Mouse (Mus musculus) mesoderm, embryonic 11.5 days (tissue): ENCODE results near the gene Aatk.

Experiments
- DNase-seq: peaks from one replicate; pipeline ENCODE4 v3.0.0-alpha.2; 2012; ENCODE audit warnings: low read depth, low spot score

Aatk gene

DNA sequence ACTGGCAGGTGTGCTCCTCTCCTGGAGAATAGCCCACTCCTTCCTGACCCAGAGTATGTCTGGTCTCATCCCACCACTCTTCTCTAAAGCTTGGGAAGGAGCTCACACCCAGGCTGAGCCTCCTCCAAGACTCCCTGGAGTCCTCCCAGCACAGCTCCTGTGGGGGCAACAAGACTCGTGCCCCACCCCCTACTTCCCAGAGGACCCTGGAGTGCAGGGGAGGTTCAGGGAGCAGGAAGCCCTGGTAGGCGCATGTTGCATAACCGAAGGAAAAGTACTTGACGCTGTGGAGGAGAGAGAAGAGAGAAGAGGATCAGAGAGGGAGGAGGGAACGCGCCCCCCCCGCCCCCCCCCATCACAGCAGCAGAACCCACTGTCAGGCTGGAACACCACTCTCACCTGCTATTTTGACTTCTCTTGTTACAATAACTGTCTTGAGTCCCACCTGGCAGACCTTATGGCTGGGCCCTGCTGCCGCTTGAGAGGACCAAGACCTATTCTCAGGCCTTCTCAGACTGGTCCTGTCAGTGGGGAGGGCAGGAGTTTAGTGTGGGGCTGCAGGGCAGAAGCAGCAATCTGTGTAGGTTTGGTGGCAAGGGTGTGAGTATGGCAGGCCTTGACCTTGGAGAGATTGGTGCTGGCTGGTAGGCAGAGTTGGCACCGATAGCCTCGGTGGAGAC lies 56.2 kb downstream of the Aatk start:
- no peak for DNase-seq

DNA sequence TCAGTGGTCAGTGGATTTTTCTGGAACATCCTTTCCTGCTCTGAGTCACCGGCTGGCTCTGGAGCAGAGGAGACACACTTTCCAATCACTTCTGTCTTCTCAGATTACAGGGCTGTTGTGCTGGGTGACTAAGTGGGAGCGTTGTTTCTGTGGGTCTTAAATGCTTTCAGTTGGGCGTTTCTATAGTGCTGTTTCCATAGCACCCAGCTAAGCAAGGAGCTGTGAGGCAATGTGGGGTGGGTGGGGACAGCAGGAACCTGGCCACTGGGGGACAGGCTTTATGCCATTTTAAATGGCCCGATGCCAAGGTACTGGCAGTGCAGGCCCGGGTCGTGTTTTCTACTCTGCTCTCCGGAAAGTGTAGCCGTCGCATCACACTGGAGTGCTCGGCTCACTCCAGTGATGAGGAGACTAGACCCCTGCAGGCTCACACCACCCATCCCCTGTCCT lies 57.8 kb downstream of the Aatk start:
- DNase-seq: peak; percentile 51

DNA sequence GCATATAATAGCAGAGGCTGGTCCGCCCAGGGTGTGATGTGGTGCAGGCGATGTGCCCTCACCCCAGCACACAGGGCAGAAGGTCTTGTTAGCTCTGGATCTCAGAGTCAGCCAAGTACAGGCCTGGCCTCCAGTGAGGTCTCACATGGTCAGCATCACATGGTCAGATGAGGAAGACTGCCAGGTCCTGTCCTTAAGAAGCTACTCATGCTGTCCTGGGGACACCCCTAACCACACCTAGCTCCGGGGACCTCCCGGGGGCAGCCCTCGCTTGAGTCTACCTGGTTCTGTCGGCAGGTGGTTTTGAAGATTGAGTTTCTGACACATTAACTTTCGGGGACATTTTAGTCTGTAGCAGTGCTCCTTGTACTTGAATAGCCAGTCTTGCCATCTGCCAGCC lies 58.6 kb downstream of the Aatk start:
- no peak for DNase-seq

DNA sequence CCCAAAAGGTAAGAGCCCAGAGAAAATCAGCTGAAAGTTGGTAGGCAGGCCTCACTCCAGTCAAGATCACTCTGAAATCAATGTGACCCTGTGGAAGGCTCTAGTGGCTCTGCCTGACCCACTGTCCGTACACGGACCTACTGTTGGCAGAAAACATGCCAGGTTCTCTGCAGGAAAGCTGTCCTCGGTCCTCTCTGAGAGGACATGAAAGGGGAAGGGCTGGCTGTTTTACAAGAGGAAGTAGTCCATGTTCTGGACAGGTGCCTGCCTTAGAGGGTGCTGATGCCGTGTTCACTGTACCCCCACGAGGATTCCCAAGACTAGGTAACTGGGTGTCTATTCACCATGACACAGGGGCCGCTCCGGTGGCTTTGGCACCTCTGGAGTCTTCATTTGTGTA lies 59.1 kb downstream of the Aatk start:
- DNase-seq: no peak

DNA sequence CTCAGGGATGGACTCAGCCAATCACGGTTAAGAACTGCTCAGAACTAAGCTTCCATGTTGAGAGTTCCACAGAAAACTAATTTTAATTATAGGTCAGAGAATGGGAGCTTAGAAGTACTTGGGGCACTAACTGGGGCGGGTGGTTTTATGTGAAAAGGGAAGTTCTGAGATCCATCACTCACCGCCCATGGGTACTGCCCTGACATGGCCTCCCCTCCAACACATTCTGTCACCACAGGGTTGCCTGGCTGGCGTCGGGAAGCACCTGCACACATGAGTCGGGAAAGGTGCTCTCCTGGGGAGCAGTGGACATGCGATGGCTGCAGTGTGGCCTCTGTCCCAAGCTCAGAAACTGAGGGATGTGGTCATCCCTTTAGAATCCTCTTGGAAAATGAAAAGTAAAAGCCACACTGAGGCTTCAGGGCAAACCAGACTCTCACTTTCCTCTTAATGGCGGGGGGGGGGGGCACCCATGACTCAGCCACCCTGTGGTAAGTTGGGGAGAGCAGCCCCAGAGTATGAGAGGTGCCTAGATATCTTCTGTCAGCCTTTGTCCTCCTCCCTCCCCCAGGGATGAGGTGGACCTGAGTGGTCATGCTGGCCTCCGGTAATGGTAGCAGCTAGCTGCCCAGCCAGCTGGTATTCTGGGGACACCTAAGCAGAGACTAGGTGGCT lies 60.1 kb downstream of the Aatk start:
- DNase-seq: no peak

DNA sequence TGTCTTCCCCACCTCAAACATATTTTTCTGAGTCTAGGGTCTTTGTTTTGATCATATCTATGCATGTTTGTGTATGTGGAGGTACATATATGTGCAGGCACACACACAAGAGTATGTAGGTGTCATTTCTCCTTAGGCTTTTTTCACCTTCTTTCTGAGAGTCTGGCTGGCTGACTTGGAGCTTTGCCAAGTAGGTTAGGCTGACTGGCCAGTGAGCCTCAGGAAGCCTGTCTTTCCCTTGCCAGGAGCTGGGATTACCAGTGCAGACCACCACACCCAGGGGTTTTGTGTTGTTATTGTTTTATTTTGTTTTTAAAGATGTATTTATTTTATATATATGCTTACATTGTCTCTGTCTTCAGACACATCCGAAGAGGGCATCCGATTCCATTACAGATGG lies 63.8 kb downstream of the Aatk start:
- no peak for DNase-seq

DNA sequence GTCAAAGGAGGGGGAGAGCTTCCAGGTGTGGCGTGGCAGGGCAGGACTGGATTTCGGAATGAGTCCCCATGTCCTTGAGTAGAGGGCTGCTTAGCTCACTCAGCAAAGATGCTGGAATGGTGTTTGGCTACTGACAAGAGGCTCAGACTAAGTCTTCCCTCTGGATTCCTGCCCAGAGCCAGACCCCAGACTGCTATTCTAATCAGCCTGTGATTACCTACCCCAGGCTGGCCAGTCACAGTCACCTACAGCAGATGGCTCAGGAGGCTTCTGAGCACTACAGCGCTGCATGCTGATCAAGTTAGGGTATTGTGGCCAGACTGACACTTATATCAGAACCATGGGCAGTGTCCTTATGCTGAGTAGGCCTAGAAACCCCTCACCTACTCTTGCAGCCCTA lies 64.7 kb downstream of the Aatk start:
- no peak for DNase-seq

DNA sequence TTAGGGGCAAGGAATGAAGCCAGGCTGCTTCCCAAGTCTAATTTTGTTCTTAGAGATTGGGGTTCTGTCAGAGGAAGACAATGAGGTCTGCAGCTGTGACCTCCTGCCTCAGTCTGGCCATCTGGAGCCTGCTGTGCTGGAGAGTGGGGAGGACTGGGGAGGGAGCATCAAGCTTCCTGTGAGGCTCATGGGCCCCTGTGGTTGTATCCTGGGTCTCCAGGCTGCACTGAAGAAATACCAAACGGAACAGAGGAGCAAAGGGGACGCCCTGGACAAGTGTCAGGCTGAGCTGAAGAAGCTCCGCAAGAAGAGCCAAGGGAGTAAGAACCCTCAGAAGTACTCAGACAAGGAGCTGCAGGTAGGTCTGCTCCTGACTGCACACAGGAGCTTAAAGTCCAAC lies 65.2 kb downstream of the Aatk start:
- DNase-seq: no peak

DNA sequence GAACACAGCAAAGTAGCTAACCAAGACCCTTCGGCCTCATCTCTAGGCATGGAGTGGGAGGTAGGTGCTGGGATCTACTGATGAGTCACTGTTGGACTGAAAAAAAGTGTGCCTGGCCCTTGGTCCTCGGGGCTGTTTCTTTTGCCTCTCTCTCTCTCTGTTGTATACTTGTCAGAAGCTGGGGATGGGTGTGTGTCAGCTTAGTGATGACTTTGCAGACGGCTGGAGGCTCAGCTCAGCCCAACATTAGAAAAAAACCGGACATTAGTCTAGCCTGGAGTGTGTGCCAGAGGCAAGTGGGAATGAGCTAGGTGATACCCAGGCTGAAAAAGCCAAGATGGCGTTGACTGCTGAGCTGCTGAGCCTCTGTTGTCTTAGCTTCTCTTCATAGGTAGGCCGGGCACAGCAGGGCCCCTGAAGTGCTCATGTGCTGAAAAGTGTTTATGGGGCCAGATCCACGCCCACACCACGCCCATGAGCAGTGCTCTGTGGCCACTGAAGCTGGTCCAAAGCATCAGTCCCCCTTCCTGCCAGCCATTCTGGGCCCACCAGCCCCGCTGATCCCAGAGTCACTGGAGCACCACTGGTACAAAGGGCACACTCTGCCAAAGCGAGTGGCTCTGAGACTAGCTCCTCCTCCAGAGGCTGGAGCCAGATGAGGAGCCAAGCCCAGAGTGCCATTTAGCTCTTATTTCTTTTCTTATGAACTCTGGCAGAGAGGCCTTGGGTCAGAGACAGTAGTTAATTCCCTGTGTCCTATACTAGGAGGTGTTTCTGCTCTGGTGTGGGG lies 67.2 kb downstream of the Aatk start:
- DNase-seq: no peak

DNA sequence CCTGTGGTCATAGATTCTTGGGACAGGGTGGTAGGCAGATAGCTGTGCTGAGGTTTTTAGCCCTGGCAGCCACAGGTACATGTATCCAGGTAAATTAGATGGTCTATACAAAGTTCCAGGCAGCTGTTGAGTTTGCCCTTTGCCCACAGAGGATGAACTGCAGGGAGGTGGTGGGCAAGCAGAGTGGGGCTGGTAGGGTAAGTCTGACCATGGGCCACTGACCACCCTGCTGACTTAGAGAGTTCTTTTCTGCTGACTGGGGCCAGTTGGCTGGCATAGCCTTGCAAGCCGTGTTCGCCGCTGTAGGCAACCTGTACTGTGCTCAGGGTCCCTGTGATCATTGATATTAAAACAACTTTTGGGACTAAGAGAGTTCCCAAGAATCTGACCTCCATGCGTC lies 68.3 kb downstream of the Aatk start:
- DNase-seq: no peak

DNA sequence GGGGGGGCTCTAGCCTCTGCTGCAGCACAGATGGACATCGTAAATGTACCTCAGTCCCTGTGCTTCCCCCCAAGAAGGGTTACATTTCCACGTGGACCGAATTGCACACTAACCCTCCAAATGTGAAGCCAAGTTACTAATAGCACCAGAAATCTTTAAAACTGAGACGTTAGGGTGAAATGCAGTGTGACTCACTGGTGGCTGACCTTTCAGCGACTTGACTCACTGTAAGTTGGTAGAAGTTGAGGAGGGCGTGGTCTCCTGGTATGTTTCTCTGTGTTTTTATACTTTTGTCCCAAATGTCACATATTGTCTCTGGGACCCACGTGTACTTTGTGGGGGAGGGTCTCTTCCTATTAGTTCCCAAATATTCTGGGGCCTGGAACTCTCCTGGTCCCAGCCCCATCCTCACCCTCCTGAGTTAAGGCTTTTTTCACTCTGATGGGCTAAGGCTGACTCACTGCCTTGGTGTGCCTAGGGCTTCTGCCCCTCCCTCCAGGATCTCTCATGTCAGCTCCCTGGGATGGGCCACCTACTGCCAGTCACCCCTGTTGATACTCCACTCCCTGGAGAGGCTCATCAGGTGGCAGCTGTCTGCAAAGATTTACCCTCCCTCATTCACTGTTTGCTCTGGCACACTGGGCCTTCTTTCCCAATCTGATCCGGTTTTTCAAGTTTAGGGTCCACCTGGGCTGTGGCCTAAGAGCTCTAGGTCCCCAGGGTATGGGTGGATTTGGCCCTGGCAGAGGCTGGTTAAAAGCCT lies 71.0 kb downstream of the Aatk start:
- no peak for DNase-seq

DNA sequence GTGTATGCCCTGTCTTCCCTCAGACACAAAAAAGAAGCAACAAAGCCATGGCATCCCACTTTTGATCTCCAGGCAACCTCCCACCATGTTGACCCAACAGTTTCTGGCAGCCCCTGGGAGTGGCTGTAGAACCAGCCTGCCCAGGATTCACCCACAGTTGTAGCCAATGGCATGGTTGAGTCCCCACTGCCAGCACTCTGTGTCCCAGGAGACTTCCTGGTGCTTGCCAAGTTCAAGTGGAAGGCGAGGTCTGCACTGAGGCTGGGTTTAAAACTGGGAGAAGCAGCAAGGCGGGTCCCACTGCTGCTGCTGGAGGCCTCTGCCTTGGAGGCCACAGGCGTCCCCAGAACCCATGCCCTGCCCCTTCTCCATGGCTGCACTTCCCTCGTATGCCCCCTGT lies 73.2 kb downstream of the Aatk start:
- DNase-seq: no peak

DNA sequence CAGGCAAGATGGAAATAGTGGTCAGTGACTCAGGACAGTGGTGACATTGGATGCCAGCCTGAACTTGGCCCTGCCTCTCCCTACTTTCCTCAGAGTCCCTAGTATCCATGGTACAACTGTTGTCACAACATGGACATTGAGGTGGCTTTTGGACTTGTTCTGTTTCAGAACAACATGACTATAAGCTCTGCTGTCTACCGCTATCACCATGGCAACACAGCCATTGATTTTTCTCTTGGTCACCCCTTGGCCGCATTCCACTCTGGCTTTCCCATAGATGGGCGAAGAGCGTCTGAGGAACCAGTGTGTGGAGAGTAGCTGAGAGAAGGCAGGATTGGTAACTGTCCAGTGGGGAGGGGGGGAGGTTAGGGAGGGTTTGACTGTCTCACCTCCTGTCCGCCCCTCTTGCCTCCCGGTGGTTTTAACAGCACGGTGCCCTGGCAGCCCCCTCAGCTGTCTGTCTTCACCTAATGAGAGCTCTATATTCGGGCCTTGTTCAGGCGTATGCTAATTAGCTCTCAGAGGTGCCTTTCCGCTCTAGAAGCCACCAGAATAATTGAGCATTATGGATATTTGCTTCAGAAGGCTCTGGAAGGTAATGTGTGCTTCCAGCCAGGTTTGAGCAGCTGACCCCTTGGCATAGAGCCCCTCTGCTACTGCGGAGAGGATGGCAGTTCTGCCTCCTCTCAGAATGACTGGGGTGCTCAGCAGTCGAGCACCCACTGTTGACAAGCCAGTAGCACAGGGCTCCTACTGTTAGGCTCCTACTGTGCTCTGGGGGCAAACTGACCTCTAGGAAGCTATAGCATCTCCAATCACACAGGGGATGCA lies 76.7 kb downstream of the Aatk start:
- peak; percentile 26 for DNase-seq

DNA sequence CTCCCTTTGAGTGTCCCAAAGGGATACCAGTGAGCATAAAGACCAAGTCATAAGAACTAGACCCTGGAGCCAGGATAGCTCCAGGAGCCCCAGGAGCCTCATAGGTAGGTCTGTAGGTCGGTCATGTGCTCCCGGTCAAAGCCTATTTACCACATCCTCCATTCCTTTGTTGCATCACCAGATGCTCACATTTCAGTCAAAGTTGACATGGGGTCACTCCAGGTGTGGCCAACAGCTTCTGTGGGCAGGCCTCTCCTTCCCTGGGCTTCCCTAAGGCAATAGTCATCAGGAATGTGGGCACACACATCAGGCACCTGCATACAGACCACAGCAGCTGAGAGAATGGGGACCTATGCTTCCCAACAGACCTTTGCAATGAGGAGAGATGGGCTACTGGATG lies 79.1 kb downstream of the Aatk start:
- no peak for DNase-seq

DNA sequence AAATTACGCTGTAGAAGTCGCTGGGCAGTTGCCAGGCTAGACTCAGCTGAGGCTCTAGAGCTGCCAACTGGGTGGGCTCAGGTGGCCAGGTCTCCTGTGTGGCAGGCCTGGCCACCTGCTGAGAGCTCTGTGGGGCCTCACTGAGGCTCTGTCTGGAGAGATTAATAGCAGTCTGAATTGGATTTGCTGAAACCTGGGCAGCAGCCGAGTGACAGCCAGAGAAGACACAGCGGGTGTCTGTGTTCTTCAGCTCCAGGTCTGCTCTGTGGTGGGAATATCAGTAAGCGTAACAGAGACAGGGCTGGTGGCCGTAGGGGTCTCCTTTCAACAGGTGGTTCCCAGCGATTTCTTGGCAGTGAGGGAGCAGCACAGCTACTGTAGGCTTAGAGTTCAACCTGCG lies 79.6 kb downstream of the Aatk start:
- no peak for DNase-seq

DNA sequence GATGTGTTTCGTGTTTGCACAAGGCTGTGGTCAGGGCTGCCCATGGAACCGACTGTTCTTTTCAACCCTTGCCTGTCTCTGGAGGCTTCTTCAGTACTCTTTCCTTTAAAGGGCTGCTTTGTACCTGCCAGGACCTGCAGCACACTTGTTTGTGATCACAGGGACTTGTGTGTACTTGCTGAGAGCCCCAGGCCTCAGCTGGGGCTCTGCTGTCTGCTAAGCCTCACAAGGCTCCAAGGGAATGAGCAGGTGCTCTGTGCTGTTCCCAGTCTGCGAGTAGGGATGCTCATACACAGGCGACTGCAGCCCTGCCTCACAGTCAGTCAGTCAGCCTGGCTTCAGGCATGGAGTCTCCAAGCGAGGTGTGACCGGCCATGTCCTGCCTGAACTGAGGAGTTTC lies 80.7 kb downstream of the Aatk start:
- DNase-seq: no peak

DNA sequence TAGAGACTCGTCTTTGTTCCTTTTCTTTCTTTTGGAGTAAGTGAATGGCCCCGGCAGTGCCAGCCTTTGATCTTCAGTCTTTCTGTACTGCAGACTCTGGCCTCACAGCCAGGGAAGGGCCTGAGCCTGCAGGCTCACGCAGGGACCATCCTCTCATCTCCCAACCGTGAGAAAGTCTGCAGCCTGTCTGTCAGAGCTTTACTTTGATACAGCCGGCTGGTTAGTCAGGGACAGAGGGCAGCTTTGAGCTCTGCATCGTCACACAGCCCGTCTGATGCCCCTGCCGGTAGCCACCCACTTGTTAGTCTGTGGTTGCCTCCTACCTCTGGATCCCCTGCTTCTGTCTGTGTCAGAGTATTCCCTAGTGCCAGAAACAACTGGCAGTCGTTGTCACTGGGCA lies 81.9 kb downstream of the Aatk start:
- no peak for DNase-seq

DNA sequence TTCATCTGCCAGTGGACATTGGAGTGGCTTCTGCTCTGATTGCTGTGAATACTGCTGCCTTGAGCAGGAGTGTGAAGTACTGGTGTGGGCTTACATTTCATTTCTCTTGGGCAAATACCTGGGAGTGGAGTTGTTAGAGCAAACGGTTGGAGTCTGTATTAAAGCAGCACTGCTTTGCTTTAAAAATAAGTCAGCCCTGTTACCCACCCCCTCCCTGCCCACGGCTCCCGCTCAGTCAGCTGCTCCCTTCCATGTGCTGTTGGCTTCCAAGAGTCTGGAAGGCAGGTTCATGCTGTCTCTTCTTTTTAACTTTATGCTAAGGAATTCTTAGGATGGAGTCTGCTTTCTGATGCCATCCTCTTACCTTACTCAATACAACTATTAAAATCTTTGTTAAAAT lies 85.5 kb downstream of the Aatk start:
- DNase-seq: no peak

DNA sequence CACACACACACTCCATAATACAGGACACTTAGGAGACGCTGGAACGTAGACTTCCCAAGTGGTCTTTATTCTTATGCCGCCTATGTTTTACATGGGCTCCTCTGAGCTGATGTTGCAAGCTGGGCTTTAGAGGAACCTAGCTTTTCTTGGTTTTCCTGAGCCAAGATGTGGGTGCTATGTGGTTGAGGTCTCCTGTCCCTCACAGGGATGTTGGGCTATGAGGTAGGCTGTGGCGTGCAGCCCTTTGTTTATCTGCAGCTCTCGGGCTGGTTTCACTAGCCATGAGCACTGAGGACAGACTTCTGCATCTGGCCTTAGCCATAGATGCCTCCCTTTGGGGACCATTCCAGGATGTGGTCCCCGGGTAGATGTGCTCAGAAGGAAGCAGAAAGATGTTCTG lies 86.3 kb downstream of the Aatk start:
- no peak for DNase-seq

DNA sequence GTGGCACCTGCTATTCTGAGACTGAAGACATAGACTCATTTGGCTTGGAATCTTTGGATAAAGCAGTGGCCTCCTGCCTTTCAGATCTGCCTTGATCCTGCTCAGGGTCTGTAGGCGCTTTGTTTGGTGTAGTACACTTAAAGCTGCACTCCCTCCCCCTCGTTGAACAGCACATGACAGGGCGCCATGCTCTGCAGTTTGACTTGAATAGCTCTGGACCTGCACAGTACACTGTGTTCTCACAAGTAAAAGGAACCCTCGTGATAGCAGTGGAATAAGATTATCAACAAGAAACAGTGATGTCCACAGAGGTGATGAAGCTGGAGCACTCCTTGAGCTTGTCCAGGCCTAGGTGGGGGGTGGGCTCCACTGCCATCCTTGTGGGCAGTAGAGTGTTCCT lies 87.3 kb downstream of the Aatk start:
- no peak for DNase-seq

DNA sequence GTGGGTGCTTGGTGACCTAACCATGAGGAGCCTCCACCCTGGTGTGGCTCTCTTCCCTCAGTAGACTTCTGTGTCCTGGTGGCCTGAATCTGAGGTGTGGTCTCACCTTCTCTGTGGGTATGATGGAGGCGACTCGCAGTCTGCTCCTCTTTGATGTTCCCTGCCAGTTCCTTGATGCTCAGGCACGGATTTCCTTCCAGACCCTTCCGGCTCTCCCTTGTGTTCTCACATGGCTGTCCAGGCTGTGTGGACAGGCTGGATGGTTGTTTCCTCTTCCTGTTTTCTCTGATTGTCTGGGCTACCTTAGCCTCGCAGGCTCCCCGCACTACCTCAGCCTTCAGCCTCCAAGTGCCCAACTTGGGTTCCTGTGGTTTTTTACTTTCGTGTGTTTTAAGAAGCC lies 88.1 kb downstream of the Aatk start:
- no peak for DNase-seq
